Mouse (Mus musculus): ENCODE data around the gene Pigc. TPM values are rescaled to one million over a fixed set of nuclear protein-coding genes. Genes with fewer than 3 reads are reported as not detected.

Pigc gene
- total and polyA plus RNA-seq, 3 experiments = 11.7 to 17.4 (median 12.4) TPM

GRCm38 (mm10) chr1:161977331-161977730 lies 8.3 kb downstream of the Pigc start:
- H3K4me2 ChIP-seq (ENCODE audit: insufficient read depth, low read depth, poor library complexity, severe bottlenecking) = no peak overlapping the region; the same call in 1 of the 2 replicates
- in situ Hi-C loops (cut with MboI; ENCODE audit: low pct_ligation_motif_present, low pct_unique_long_range_greater_than_20kb, low sequenced_read_pairs) = no loop called here
- no peak overlapping the region for H3K27ac ChIP-seq (ENCODE audit: insufficient read depth, low read depth)
- H3K9ac ChIP-seq (ENCODE audit: insufficient read depth, low read depth) = peak overlapping the region; percentile 17; the same call in 1 of the 2 replicates
- TF ChIP-seq TBP (conservative IDR thresholded peaks at IDR 0.05; ENCODE audit: low read depth, low read length) = no peak
- TF ChIP-seq MAZ (IDR thresholded peaks at IDR 0.05; ENCODE audit: low read depth, low read length) = no peak
- no peak for TF ChIP-seq MAX (IDR thresholded peaks at IDR 0.05; ENCODE audit: low read length)
- no peak for TF ChIP-seq MYC (IDR thresholded peaks at IDR 0.05; ENCODE audit: low read depth, low read length)
- TF ChIP-seq KAT2A (IDR thresholded peaks at IDR 0.05; ENCODE audit: insufficient replicate concordance, low read length) = no peak
- TF ChIP-seq MXI1 (IDR thresholded peaks at IDR 0.05; ENCODE audit: low read depth, low read length) = no peak
- no peak for TF ChIP-seq GABPA (IDR thresholded peaks at IDR 0.05; ENCODE audit: insufficient replicate concordance, low read depth, low read length)
- no peak for TF ChIP-seq CHD1 (IDR thresholded peaks at IDR 0.05; ENCODE audit: low read depth, low read length)
- TF ChIP-seq NELFE (IDR thresholded peaks at IDR 0.05; ENCODE audit: low read depth, low read length) = no peak
- no peak for TF ChIP-seq ZNF384 (IDR thresholded peaks at IDR 0.05; ENCODE audit: low read depth, low read length)
- TF ChIP-seq ETS1 (conservative IDR thresholded peaks at IDR 0.05; ENCODE audit: low read depth, low read length) = no peak
- no peak overlapping the region for H3K4me3 ChIP-seq (replicated peaks in 1 of 3; ENCODE audit: low read depth in 2 of 3, low read length in 2 of 3, poor library complexity in 1 of 3)
- peaks cover 0 to under 1% of the 10 kb centered on the region in 2 experiments for H3K36me3 ChIP-seq (replicated peaks in 1 of 2; ENCODE audit: control insufficient read depth in 1 of 2, insufficient read depth in 1 of 2, low read length in 1 of 2)
- H3K79me2 ChIP-seq (replicated peaks; ENCODE audit: control insufficient read depth, extremely low read depth, insufficient read depth, poor library complexity, severe bottlenecking) = no peaks in the 10 kb centered on the region
- no peaks in the 10 kb centered on the region for H3K9me3 ChIP-seq (replicated peaks; ENCODE audit: low read length)
- dilution Hi-C loops (cut with MboI; ENCODE audit: extremely low pct_ligation_motif_present, extremely low pct_unique_long_range_greater_than_20kb, low sequenced_read_pairs) = no loop called here
- no peak for DNase-seq (ENCODE audit: extremely low read depth)
- no peaks in the 10 kb centered on the region for H3K27me3 ChIP-seq (replicated peaks)
- peaks cover 4 to 46% of the 10 kb centered on the region in 2 experiments; a peak in 3 of 4 replicates for H3K4me1 ChIP-seq (ENCODE audit: control insufficient read depth in 1 of 2, insufficient read depth in 2 of 2)

GRCm38 (mm10) chr1:161978173-161978700 lies 9.3 kb downstream of the Pigc start:
- Histone ChIP-seq H3K27me3 (replicated peaks) (no peaks in the 10 kb centered on the region), H3K4me1 (ENCODE audit: control insufficient read depth in 1 of 2, insufficient read depth in 2 of 2) (peaks cover 4 to 46% of the 10 kb centered on the region in 2 experiments; a peak in 3 of 4 replicates), H3K36me3 (replicated peaks in 1 of 2; ENCODE audit: control insufficient read depth in 1 of 2, insufficient read depth in 1 of 2, low read length in 1 of 2) (no peaks in the 10 kb centered on the region), H3K9ac (ENCODE audit: insufficient read depth, low read depth) (no peak overlapping the region), H3K4me3 (replicated peaks in 1 of 3; ENCODE audit: low read depth in 2 of 3, low read length in 2 of 3, poor library complexity in 1 of 3) (no peak overlapping the region), H3K27ac (ENCODE audit: insufficient read depth, low read depth) (no peak overlapping the region), H3K9me3 (replicated peaks; ENCODE audit: low read length) (no peaks in the 10 kb centered on the region), H3K4me2 (ENCODE audit: insufficient read depth, low read depth, poor library complexity, severe bottlenecking) (no peak overlapping the region), H3K79me2 (replicated peaks; ENCODE audit: control insufficient read depth, extremely low read depth, insufficient read depth, poor library complexity, severe bottlenecking) (no peaks in the 10 kb centered on the region)
- dilution Hi-C loops (cut with MboI; ENCODE audit: extremely low pct_ligation_motif_present, extremely low pct_unique_long_range_greater_than_20kb, low sequenced_read_pairs) = no loop called here
- in situ Hi-C loops (cut with MboI; ENCODE audit: low pct_ligation_motif_present, low pct_unique_long_range_greater_than_20kb, low sequenced_read_pairs) = no loop called here
- no peak for DNase-seq (ENCODE audit: extremely low read depth)
- TF ChIP-seq USF2 (conservative IDR thresholded peaks at IDR 0.05; ENCODE audit: low read depth, low read length) = no peak
- peak; percentile 73 for TF ChIP-seq IRF4 (IDR thresholded peaks at IDR 0.05; ENCODE audit: low read depth, low read length)
- no peak for TF ChIP-seq SIN3A (IDR thresholded peaks at IDR 0.05; ENCODE audit: low read length)
- TF ChIP-seq TBP (conservative IDR thresholded peaks at IDR 0.05; ENCODE audit: low read depth, low read length) = 0 out of 2 replicates have a peak, but pooled peaks have one; percentile 43
- TF ChIP-seq TCF12 (IDR thresholded peaks at IDR 0.05; ENCODE audit: low read depth, low read length) = 0 out of 2 replicates have a peak, but pooled peaks have one; percentile 50
- peak; percentile 92 for TF ChIP-seq BHLHE40 (IDR thresholded peaks at IDR 0.05; ENCODE audit: low read depth, low read length)
- no peak for TF ChIP-seq MYC (IDR thresholded peaks at IDR 0.05; ENCODE audit: low read depth, low read length)
- TF ChIP-seq GABPA (IDR thresholded peaks at IDR 0.05; ENCODE audit: insufficient replicate concordance, low read depth, low read length) = no peak
- no peak for TF ChIP-seq UBTF (IDR thresholded peaks at IDR 0.05; ENCODE audit: low read depth, low read length)
- TF ChIP-seq MAZ (IDR thresholded peaks at IDR 0.05; ENCODE audit: low read depth, low read length) = no peak
- TF ChIP-seq ELF1 (IDR thresholded peaks at IDR 0.05; ENCODE audit: low read depth, low read length) = 0 out of 2 replicates have a peak, but pooled peaks have one; percentile 14
- peak; percentile 36; the same call in 1 of the 2 replicates for TF ChIP-seq MAX (IDR thresholded peaks at IDR 0.05; ENCODE audit: low read length)
- TF ChIP-seq SMC3 (IDR thresholded peaks at IDR 0.05; ENCODE audit: low read depth, low read length) = no peak
- TF ChIP-seq ZC3H11A (IDR thresholded peaks at IDR 0.05; ENCODE audit: low read depth, low read length) = no peak
- TF ChIP-seq PAX5 (IDR thresholded peaks at IDR 0.05; ENCODE audit: low read length) = no peak
- TF ChIP-seq ZNF384 (IDR thresholded peaks at IDR 0.05; ENCODE audit: low read depth, low read length) = no peak
